Mouse (Mus musculus) adrenal gland, postnatal 25 days (tissue): ENCODE data around the gene Gpa33. TPM values are rescaled to one million over a fixed set of nuclear protein-coding genes. Genes with fewer than 3 reads are reported as not detected.

Experiments used
- DNase-seq: peaks from one replicate; pipeline ENCODE4 v3.0.0; 2021; ENCODE audit warnings: mixed read lengths
- total RNA-seq: library from RNA; stranded (reverse); gene quantifications from 2 replicates; pipeline ENCODE4 v1.2.3, GENCODE M21; 2021

Gene Gpa33
- total RNA-seq, 1 experiment from 2014 or later = 0.30 TPM

GRCm38 (mm10) chr1:166165159-166165558 lies 35.1 kb downstream of the Gpa33 start:
- no peak for DNase-seq

DNA sequence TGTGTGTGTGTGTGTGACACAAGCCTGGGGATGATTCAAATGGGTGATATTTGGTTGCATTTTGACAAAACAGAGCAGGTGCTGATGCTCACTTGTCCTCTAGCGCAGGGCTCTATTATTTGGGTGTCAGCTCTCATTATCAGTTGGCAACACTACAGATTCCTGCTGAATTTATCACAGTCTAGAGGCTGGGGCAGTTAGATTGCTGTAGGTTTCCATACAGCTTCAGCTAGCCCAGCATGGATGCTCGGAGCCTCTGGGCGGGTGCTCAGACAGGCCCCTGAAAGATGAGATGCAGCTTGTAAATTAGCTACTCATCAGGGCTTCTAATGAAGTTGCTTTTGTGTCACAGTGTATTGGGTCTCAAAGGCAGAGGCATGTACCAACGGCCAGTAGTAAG lies 37.4 kb downstream of the Gpa33 start:
- DNase-seq = no peak

- no peak for DNase-seq
Measured at GRCm38 (mm10) chr1:166168017-166168416, 38.0 kb downstream of the Gpa33 start.

DNA sequence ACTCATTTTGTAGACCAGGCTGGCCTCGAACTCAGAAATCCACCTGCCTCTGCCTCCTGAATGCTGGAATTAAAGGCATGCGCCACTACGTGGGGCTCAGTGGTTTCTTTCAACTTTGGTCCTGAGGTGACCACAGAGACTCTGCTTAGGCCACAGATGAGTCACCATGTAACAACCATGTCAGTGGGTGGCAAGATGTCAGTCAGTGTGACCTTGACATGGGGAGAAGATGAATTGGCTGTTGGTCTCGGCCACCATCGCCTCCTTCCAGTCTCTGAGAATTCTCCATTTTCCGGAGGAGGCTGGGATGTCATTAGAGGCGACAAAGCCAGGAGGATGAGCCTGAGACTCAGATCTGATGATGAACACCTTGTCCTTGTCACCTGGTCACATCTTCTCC lies 39.7 kb downstream of the Gpa33 start:
- no peak for DNase-seq

DNA sequence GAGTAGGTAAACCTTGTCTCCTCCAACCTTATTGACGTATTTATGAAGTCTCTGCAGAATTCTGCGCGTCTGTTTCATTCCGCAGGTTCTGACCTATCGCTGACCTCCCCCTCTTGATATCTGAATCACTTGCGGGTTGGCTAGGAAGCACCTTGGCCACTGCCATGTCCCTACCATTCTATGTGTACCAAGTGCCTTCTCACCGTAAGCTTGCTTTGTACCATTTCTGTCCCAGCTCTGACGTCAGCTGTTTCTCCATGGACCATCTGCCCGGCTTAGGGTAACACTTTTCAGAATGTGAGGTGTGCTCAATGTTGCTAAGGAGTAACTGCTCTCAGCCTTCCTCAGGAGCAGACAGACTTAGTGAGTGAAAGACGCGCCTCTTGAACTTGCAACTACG lies 40.8 kb downstream of the Gpa33 start:
- DNase-seq = no peak

DNA sequence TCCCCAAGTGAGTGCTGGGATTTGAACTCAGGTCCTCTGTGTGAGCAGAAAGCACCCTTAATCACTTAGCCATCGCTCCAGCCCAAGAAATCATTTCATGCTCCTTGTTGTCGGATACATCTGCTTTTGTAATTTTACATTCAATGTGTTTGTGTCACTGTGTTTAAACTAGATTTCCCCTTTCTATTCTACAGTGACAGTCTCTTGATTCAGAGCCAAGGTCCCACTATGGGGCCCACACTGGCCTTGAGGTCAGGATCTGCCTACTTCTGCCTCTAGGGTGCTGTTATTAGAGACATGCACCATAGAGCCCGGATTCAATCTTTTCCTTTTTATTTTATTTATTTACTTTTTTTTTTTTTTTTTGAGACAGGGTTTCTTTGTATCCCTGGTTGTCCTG lies 43.0 kb downstream of the Gpa33 start:
- DNase-seq = no peak

DNA sequence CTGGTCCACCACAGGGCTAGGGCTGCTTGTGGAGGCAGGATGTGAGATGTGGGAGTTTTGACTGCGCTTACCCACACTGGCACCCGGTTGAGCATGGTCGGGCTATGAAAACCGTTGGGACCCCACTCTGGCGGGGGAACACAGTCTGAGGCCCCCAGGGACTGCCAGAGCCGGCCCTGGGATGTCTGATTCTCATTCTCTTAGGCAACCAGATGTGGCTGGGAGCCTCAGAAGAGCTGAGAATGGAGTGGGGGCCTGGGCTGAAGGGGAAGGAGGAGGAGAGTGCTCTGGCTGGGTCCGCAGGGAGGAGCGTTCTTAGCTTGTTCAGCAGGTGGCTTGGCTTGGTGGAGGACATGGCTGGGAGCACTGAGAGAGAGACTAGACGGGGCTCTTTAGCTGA lies 43.6 kb downstream of the Gpa33 start:
- DNase-seq = no peak

DNA sequence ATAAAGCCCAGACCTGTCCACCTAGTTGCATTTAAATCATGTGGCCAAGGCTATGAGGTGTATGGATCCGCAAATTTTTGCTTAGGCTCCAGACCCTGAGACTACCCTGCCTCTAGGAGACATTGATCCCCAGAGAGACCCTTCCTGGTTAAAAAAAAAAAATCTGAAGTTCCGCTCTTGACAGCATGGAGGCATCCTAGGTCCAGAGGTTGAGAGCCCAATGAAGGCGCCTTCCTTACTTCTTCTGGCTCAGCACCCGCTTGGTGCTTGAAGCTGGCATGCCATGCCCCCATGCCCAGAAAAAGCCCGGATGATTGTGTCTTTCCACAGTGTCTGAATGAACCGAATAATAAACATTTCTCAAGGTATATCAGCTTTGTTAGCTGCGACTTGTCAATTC lies 51.5 kb downstream of the Gpa33 start:
- DNase-seq = no peak

DNA sequence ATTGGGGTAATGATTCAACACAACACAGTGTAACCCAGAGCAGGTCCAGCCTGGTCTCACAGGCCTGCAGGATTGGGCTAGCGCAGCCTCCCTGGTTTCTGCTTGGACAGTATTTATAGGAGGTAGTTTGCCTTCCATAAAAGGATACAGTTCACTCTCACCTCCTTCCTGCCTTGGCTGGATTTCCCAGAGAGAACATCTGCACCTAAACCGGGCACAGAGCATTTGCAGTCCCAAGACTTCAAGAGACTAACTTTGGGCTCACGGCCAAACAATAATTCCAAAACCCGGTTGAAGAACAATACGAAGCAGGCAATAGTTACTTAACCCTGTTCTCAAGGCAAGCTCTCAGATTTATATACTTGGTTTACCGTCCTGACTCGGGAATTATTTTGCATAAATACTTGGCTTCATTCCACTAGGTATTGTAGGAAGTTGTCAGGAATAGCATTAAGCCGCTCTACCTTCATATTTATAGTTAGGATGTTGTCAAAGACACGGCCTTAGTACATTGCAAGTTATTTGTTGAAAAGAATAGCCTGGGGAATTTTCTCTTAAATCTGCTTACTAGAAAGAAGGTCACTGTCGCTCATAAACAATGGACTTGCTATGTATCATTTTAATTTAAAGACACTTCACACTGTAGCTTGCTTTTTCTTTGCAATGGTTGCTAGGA lies 53.1 kb downstream of the Gpa33 start:
- DNase-seq = no peak

DNA sequence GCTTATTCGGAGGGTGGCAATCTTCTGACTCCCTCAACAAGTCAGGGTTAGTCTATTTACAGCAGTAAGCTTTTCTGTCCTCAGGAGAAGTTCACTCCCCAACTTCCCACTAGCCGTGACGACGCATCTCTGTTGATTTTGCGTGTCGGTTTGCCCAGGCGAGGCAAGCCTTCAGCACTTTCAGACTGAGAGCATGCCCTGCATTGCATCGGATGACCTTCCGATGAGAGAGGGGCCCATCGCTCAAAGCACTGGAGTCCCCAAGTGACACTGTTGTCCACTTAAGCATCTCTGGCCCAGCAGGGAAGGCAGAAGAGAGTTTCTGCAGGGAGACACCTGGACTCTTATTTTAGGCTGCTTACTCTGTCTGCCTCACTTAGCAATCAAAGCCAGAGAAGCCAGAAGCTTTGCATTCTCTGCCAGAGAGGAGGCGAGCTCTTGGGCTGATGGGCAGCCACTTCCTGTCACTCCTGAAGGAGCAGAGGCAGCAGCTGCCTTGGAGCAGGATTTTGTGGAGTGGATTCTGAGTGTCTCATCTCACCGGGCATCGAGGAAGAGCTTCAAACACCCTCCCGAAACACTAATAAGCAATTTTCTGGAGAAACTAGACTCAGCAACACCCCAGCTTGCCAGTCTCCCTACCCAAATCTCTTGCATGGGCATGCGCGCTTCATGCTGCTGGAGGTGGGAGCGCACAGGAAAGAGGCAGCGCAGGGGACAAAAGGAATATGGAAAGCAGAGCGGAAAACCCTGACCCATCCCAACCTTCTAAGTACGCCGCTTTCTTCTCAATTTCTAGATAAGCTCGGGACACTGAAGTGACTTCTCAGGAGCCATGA lies 54.6 kb downstream of the Gpa33 start:
- no peak for DNase-seq

GRCm38 (mm10) chr1:166185357-166185756 lies 55.3 kb downstream of the Gpa33 start:
- no peak for DNase-seq

DNA sequence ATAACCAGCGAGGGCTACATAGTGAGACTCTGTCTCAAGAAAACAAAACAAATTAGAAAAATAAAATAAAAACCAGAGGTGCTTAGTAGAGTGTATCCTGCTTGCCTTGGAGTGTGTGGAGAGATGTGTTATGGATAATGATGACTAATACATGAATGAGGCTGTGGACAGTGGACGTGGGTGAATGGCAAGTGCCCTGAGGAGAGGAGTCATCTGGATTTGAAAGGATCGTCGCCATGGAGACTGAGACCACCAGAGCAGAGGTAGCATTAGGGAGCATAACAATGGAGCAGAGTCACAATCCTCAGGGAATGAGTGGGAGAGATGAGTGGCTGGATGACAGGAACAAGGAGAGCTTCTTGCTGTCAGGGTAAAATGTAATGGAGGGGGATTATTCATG lies 59.8 kb downstream of the Gpa33 start:
- DNase-seq = no peak

DNA sequence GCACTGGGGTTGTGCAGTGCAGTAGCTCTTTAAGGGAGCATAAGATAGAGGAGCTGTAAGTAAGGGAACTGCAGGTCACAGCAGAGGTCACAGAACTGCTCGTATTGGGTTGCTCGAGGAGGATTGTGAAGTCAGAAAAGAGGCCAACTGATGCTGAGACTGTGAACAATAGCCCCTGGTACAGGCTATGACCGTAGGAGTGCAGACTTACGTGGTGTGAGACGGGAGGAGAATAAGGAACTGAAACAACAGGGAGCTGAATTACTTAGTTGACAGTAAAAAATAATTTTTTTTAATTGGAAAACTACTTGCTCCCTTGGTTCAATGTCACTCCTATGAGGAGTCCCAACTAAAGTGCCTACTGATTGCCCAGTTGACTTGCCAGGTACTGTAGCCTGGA lies 74.1 kb downstream of the Gpa33 start:
- no peak for DNase-seq

DNA sequence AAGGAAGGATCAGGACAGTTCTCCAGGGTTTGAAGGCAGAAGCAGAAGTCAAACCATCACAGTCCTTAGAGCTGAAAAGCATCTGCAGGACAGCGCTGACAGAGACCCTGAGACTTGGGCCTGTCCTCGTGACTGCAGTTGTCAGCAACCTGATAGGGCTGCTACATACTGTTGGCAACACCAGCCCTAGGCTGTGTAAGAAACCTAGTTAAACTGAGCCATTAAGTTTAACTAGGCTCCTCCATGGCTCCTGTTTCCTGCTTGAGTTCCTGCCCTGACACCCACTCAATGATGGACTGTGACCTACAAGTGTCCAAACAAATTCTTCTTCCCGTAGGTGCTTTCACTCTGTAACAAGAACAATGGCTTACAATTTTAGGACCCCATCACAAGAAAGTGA lies 75.1 kb downstream of the Gpa33 start:
- no peak for DNase-seq

DNA sequence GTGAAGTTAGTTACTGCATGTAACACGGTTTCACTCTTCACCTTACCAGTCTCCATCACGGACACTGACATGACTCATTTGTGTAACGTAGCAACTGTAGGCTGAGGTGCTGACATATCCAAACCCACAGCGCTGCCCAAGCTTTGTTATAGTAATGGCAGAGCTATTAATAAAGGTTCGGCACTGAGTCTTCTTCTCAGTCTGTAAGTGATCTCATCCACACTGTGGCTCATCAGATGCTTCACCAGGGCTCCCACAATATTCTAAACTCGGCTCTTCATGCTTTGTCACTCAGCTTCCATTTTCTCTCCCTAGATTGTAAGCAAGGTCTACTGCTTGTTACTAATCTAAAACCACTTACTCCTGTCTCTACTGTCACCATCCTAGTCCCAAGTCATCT lies 79.3 kb downstream of the Gpa33 start:
- no peak for DNase-seq

- no peak for DNase-seq
Measured at GRCm38 (mm10) chr1:166214181-166214580, 84.1 kb downstream of the Gpa33 start.

Other genes with a start within 250 kb of the Gpa33 start
- 17.3 and 19.2 TPM in 2 replicates for gene Pou2f1, start 127.6 kb upstream of the Gpa33 start, total RNA-seq
- not detected in 2 replicates for gene Dusp27, start 2.3 kb upstream of the Gpa33 start, total RNA-seq
- not detected in 2 replicates for gene Mael, start 108.5 kb downstream of the Gpa33 start, total RNA-seq
- 3.2 and 4.6 TPM in 2 replicates for gene Ildr2, start 123.9 kb downstream of the Gpa33 start, total RNA-seq
- gene Tada1, start 248.9 kb downstream of the Gpa33 start, total RNA-seq = 19.5 and 23.5 TPM in 2 replicates